Mouse (Mus musculus): Measurements from ENCODE around the gene Raph1.

DNA sequence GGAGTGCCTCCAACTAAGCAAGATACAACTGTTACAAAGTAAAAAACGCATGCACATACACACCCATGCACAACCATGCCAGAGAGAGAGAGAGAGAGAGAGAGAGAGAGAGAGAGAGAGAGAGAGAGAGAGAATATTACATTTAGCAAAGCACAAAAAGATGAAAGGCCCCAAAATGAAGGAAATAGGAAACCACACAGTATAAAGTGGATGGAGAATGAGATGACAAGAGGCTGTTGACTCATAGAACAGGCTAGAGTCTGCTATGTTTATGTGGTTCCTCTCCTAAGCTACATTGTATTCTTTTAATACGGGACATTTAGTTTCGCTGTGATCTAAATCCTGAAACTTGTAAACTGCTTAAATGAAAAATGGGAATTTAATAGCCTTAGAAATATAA lies 27.6 kb downstream of the Raph1 start:
- TF ChIP-seq GATA1 (IDR thresholded peaks at IDR 0.05; ENCODE audit: low read length) (no peak), TAL1 (IDR thresholded peaks at IDR 0.05; ENCODE audit: low read length) (no peak)
